Mouse (Mus musculus) lung, postnatal 25 days (tissue): ENCODE results near the gene Olfr675.
"Not testable (repeated sequence)": the region's sequence is repeated elsewhere in the genome, so short reads cannot be mapped to it uniquely, and the experiment has no call there.

ENCODE experiments used
- DNase-seq: peaks from one replicate; pipeline ENCODE4 v3.0.0; 2022; ENCODE audit warnings: low spot score

Gene Olfr675

GRCm38 (mm10) chr7:105028360-105028759 lies at the start of gene Olfr675:
Olfr675 (minus strand) TSS chr7:105028460.
- DNase-seq: no peak

- DNase-seq: no peak
Observed at GRCm38 (mm10) chr7:105064175-105064574, 35.9 kb upstream of the Olfr675 start, which contains the start of gene Olfr678. Olfr678 (plus strand) TSS chr7:105064475.

- DNase-seq: no peak
Observed at GRCm38 (mm10) chr7:105058951-105059350, 30.7 kb upstream of the Olfr675 start.

GRCm38 (mm10) chr7:105033836-105034235 lies 5.6 kb upstream of the Olfr675 start:
- DNase-seq: not testable (repeated sequence)

- DNase-seq: no peak
Observed at GRCm38 (mm10) chr7:105032398-105032797, 4.1 kb upstream of the Olfr675 start, which contains the start of gene Olfr676. Olfr676 (plus strand) TSS chr7:105032698.

- no peak for DNase-seq
Observed at GRCm38 (mm10) chr7:105022530-105022929, 5.7 kb downstream of the Olfr675 start.

- no peak for DNase-seq
Observed at GRCm38 (mm10) chr7:105001929-105002328, 26.3 kb downstream of the Olfr675 start, which contains the start of gene Olfr672. Olfr672 (minus strand) TSS chr7:105002029.

GRCm38 (mm10) chr7:104979026-104979425 lies 49.2 kb downstream of the Olfr675 start, which contains the start of gene Olfr671:
Olfr671 (minus strand) TSS chr7:104979126.
- DNase-seq: no peak

- not testable (repeated sequence) for DNase-seq
Observed at GRCm38 (mm10) chr7:104972507-104972906, 55.8 kb downstream of the Olfr675 start.
